Mouse (Mus musculus): Measurements from ENCODE around the gene Zc3h12d. TPM values are rescaled to one million over a fixed set of nuclear protein-coding genes. Genes with fewer than 3 reads are reported as not detected.

The Zc3h12d gene
- total and polyA plus RNA-seq, 3 experiments: 11.8 to 28.0 (median 16.3) TPM

DNA sequence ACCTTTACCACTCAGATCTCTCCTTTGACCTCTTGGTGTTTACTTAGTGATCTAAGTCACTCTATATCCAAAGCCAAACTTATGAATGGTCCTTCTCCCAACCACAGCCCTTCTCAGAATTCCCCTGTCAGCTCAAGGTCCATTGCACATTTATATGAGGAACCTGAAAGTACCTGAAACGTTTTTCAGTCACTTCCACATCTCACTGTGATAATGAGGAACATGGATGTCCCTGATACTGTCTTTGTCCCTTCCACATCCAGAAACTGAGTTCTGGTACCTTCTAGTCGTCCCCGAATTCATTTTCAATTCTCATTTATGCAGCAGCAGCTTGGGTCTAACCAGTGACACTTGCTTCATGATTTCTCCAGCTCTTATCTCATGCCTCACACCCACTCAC, 19.6 kb downstream of the Zc3h12d start:
- H3K9me3 ChIP-seq (replicated peaks; ENCODE audit: low read length): no peaks in the 10 kb centered on the region
- in situ Hi-C loops (cut with MboI; ENCODE audit: low pct_ligation_motif_present, low pct_unique_long_range_greater_than_20kb, low sequenced_read_pairs): no loop called here
- peaks cover 20 to 75% of the 10 kb centered on the region in 2 experiments for H3K36me3 ChIP-seq (replicated peaks in 1 of 2; ENCODE audit: control insufficient read depth in 1 of 2, insufficient read depth in 1 of 2, low read length in 1 of 2)
- dilution Hi-C loops (cut with MboI; ENCODE audit: extremely low pct_ligation_motif_present, extremely low pct_unique_long_range_greater_than_20kb, low sequenced_read_pairs): no loop called here
- peaks cover 18 to 64% of the 10 kb centered on the region in 2 experiments; a peak in 3 of 4 replicates for H3K4me1 ChIP-seq (ENCODE audit: control insufficient read depth in 1 of 2, insufficient read depth in 2 of 2)
- H3K27me3 ChIP-seq (replicated peaks): no peaks in the 10 kb centered on the region
- H3K9ac ChIP-seq (ENCODE audit: insufficient read depth, low read depth): no peak overlapping the region
- TF ChIP-seq TCF12 (IDR thresholded peaks at IDR 0.05; ENCODE audit: low read depth, low read length) (no peak), MAZ (IDR thresholded peaks at IDR 0.05; ENCODE audit: low read depth, low read length) (no peak), MAX (IDR thresholded peaks at IDR 0.05; ENCODE audit: low read length) (no peak), CHD2 (IDR thresholded peaks at IDR 0.05; ENCODE audit: low read length) (no peak), CHD1 (IDR thresholded peaks at IDR 0.05; ENCODE audit: low read depth, low read length) (no peak), HCFC1 (IDR thresholded peaks at IDR 0.05; ENCODE audit: low read depth, low read length) (no peak), ELF1 (IDR thresholded peaks at IDR 0.05; ENCODE audit: low read depth, low read length) (no peak), MAFK (IDR thresholded peaks at IDR 0.05; ENCODE audit: insufficient replicate concordance, low read length) (no peak), RAD21 (IDR thresholded peaks at IDR 0.05; ENCODE audit: low read depth, low read length) (no peak), E2F4 (IDR thresholded peaks at IDR 0.05; ENCODE audit: insufficient replicate concordance, low read depth, low read length) (no peak)
- no peak overlapping the region for H3K4me3 ChIP-seq (replicated peaks in 1 of 3; ENCODE audit: low read depth in 2 of 3, low read length in 2 of 3, poor library complexity in 1 of 3)
- H3K27ac ChIP-seq (ENCODE audit: insufficient read depth, low read depth): no peak overlapping the region
- DNase-seq (ENCODE audit: extremely low read depth): no peak
- peaks cover 7% of the 10 kb centered on the region for H3K79me2 ChIP-seq (replicated peaks; ENCODE audit: control insufficient read depth, extremely low read depth, insufficient read depth, poor library complexity, severe bottlenecking)
- H3K4me2 ChIP-seq (ENCODE audit: insufficient read depth, low read depth, poor library complexity, severe bottlenecking): no peak overlapping the region

DNA sequence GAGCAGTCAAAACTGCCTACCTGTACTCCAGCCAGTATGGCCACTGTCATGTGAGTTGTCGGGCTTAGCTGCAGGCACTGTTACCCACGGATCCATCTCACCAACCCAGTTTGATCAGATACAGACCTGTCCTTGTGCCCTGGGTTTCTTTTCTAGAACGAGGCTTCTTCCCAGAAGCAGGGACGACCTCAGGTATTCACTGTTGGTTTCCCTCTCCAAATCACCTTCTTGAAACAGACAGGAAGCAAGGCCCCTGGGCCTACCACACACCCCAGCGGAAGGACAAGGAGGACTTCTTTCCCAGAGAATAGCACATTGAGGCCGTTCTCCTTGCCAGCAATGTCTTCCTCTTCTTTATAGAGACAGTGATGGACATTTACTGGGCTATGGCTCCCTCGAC, 28.2 kb downstream of the Zc3h12d start:
- no peak overlapping the region for H3K9ac ChIP-seq (ENCODE audit: insufficient read depth, low read depth)
- dilution Hi-C loops (cut with MboI; ENCODE audit: extremely low pct_ligation_motif_present, extremely low pct_unique_long_range_greater_than_20kb, low sequenced_read_pairs): no loop called here
- no peak overlapping the region for H3K4me2 ChIP-seq (ENCODE audit: insufficient read depth, low read depth, poor library complexity, severe bottlenecking)
- H3K36me3 ChIP-seq (replicated peaks in 1 of 2; ENCODE audit: control insufficient read depth in 1 of 2, insufficient read depth in 1 of 2, low read length in 1 of 2): peaks cover 38 to 78% of the 10 kb centered on the region in 2 experiments
- peaks cover 24% of the 10 kb centered on the region for H3K9me3 ChIP-seq (replicated peaks; ENCODE audit: low read length)
- no peak overlapping the region for H3K27ac ChIP-seq (ENCODE audit: insufficient read depth, low read depth)
- H3K79me2 ChIP-seq (replicated peaks; ENCODE audit: control insufficient read depth, extremely low read depth, insufficient read depth, poor library complexity, severe bottlenecking): peaks cover 3% of the 10 kb centered on the region
- in situ Hi-C loops (cut with MboI; ENCODE audit: low pct_ligation_motif_present, low pct_unique_long_range_greater_than_20kb, low sequenced_read_pairs): no loop called here
- no peak for DNase-seq (ENCODE audit: extremely low read depth)
- H3K4me1 ChIP-seq (ENCODE audit: control insufficient read depth in 1 of 2, insufficient read depth in 2 of 2): peaks cover 0 to 14% of the 10 kb centered on the region in 2 experiments; a peak in 2 of 4 replicates
- no peaks in the 10 kb centered on the region for H3K27me3 ChIP-seq (replicated peaks)
- TF ChIP-seq RCOR1 (conservative IDR thresholded peaks at IDR 0.05; ENCODE audit: low read depth, low read length) (no peak), ELF1 (IDR thresholded peaks at IDR 0.05; ENCODE audit: low read depth, low read length) (no peak), MXI1 (IDR thresholded peaks at IDR 0.05; ENCODE audit: low read depth, low read length) (no peak), CHD1 (IDR thresholded peaks at IDR 0.05; ENCODE audit: low read depth, low read length) (no peak), ZKSCAN1 (IDR thresholded peaks at IDR 0.05; ENCODE audit: borderline replicate concordance, low read depth, low read length) (no peak), ZC3H11A (IDR thresholded peaks at IDR 0.05; ENCODE audit: low read depth, low read length) (no peak), POLR2AphosphoS2 (IDR thresholded peaks at IDR 0.05; ENCODE audit: low read depth, low read length) (no peak), ETS1 (conservative IDR thresholded peaks at IDR 0.05; ENCODE audit: low read depth, low read length) (no peak), SIN3A (IDR thresholded peaks at IDR 0.05; ENCODE audit: low read length) (no peak)
- H3K4me3 ChIP-seq (replicated peaks in 1 of 3; ENCODE audit: low read depth in 2 of 3, low read length in 2 of 3, poor library complexity in 1 of 3): no peak overlapping the region
